Mouse (Mus musculus): ENCODE measurements around the gene Mob3b.

DNA sequence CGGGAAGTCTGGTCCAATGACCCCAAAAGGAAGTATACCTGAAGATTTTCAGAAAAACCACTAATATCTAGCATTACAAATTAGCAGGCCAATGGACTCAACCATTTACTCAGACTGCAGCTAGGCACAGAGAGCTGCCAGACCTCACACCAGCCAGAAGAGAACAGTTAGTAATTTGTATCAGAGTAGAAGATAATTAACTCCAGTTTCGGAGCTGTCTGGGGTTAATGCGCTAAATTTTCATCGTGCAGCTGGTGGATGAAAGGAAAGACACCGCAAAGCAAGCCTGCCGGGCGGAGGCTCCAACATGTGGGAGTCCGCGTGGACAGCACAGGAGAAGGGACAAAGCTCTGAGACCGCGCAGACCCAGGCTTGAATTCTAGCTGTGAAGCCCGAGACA lies 36.2 kb downstream of the Mob3b start:
- TF ChIP-seq CTCF (IDR thresholded peaks at IDR 0.05; ENCODE audit: control insufficient read depth, insufficient read depth, low read length) (no peak), POLR2A (IDR thresholded peaks at IDR 0.05; ENCODE audit: borderline replicate concordance, control insufficient read depth, low read depth, low read length) (no peak)
